In genomic region chr11:62187074-62187473, GRCm38 (mm10) we compare ENCODE assay signal across 30 mouse cellular contexts.
DNase-seq lines count a peak whose midpoint lies in the region; ATAC-seq and TF ChIP-seq lines count a peak whose summit lies in the region.
"Had no signal": no experiment of that assay in that cellular context is flagged by ENCODE, and none has a peak within 500 bp of the region (broad histone marks: within the 10 kb centered on the region; RNA-seq: fewer than 3 reads in every experiment).

No protein-coding gene starts in this region.

- POLR2A ChIA-PET in Patski (lab: Charles Lee) = no interaction called here

- in situ Hi-C loops in Patski (cut with MboI; ENCODE audit: low pct_unique_long_range_greater_than_20kb) = no loop called here

- no peak for TF ChIP-seq CTCF in Patski (IDR thresholded peaks at IDR 0.05)

- no peaks in the 10 kb centered on the region for H3K27me3 ChIP-seq in Patski
- H3K27me3 ChIP-seq: embryonic facial prominence, embryonic 15.5 days; forebrain, embryonic 13.5 days; heart, embryonic 12.5 days; limb, embryonic 15.5 days; liver, embryonic 13.5 days; midbrain, embryonic 15.5 days; neural tube, embryonic 12.5 days had no signal

- CTCF ChIA-PET in Patski (lab: Charles Lee) = no interaction called here

- ATAC-seq in Patski = no peak
- peak; percentile 36 to 56; a peak in 2 of 4 replicates for ATAC-seq in hematopoietic stem cell, adult 5-6 weeks (replicated peaks in 1 of 2; ENCODE audit: insufficient read depth in 1 of 2, low FRiP score in 2 of 2, low TSS enrichment in 1 of 2, low read depth in 1 of 2, poor library complexity in 2 of 2, severe bottlenecking in 2 of 2)
- ATAC-seq: forebrain, embryonic 13.5 days; hindbrain, embryonic 16.5 days; intestine, embryonic 16.5 days; midbrain, embryonic 15.5 days had no signal

- DNase-seq in thymus, postnatal 14 days = peak; percentile 4
- DNase-seq in thymus, adult 18-20 months = no peak
- DNase-seq in Patski (ENCODE audit: low read depth, low spot score) = peak; percentile 41
- DNase-seq in natural killer cell, adult 2 months (ENCODE audit: low spot score in 2 of 2) = peak; percentile 4 to 31
- DNase-seq in urinary bladder, adult 18-20 months (ENCODE audit: low spot score in 2 of 2) = no peak
- DNase-seq in layer of hippocampus, postnatal 25 days (ENCODE audit: extremely low spot score in 1 of 2, low spot score in 1 of 2) = no peak
- DNase-seq in kidney, adult 11 months = no peak
- DNase-seq: adrenal gland, adult 8-10 months; B cell, adult 2 months; cerebellum, adult 9-10 months; gastrocnemius, postnatal 10 days; kidney, adult 9 months; kidney, postnatal 10 days; layer of hippocampus, adult 9-11 months; liver, embryonic 13.5 days; lung, adult 18-20 months; lung, postnatal 10 days; right cerebral cortex, adult 18-20 months; right cerebral cortex, postnatal 4 days; thymus, adult 2 months; thymus, postnatal 4 days had no signal

Comparison
In these comparisons a context has a peak if more than half of its experiments do, and no peak if none do; other contexts are left out.
1. DNase-seq: peak in thymus, postnatal 14 days (single experiment), Patski (single experiment) and natural killer cell, adult 2 months (2 of 2); none in thymus, adult 18-20 months (0 of 2), urinary bladder, adult 18-20 months (0 of 2), layer of hippocampus, postnatal 25 days (0 of 2) and kidney, adult 11 months (single experiment).